Mouse (Mus musculus): ENCODE data around the gene Cpsf4. TPM values are rescaled to one million over a fixed set of nuclear protein-coding genes. Genes with fewer than 3 reads are reported as not detected.
"Not testable (repeated sequence)": the region's sequence is repeated elsewhere in the genome, so short reads cannot be mapped to it uniquely, and the experiment has no call there.

Gene Cpsf4
- polyA plus RNA-seq, 1 experiment from 2014 or later: 27.3 TPM

- Histone ChIP-seq H3K4me2 (replicated peaks; ENCODE audit: low read depth, low read length) (no peak overlapping the region), H3K4me1 (replicated peaks; ENCODE audit: control insufficient read depth, insufficient read depth, low read length) (peaks cover 4% of the 10 kb centered on the region), H3K27me3 (ENCODE audit: control insufficient read depth, insufficient read depth, low read length) (no peaks in the 10 kb centered on the region), H3K27ac (ENCODE audit: low read depth, low read length) (no peak overlapping the region), H3K9me3 (ENCODE audit: control insufficient read depth, low read length) (no peaks in the 10 kb centered on the region), H3K36me3 (ENCODE audit: control insufficient read depth, insufficient read depth, low read length) (0 out of 2 replicates have a peak, but pooled peaks cover 5% of the 10 kb centered on the region), H3K4me3 (ENCODE audit: low read depth, low read length) (no peak overlapping the region), H3K9ac (ENCODE audit: low read depth, low read length) (no peak overlapping the region)
- ATAC-seq (ENCODE audit: low FRiP score) (no peak), DNase-seq (ENCODE audit: low spot score) (no peak)
- WGBS: 86% methylated on average over 5 of the region's 6 CpGs
Observed at GRCm38 (mm10) chr5:145207954-145208353, 40.9 kb downstream of the Cpsf4 start.

- not testable (repeated sequence) for DNase-seq (ENCODE audit: low spot score); H3K4me2 ChIP-seq (replicated peaks; ENCODE audit: low read depth, low read length); H3K9ac ChIP-seq (ENCODE audit: low read depth, low read length); H3K9me3 ChIP-seq (ENCODE audit: control insufficient read depth, low read length); H3K4me1 ChIP-seq (replicated peaks; ENCODE audit: control insufficient read depth, insufficient read depth, low read length); ATAC-seq (ENCODE audit: low FRiP score); H3K36me3 ChIP-seq (ENCODE audit: control insufficient read depth, insufficient read depth, low read length); H3K4me3 ChIP-seq (ENCODE audit: low read depth, low read length); H3K27ac ChIP-seq (ENCODE audit: low read depth, low read length); H3K27me3 ChIP-seq (ENCODE audit: control insufficient read depth, insufficient read depth, low read length)
- WGBS: 46% methylated on average over 11 of the region's 11 CpGs
Observed at GRCm38 (mm10) chr5:145208391-145208790, 41.4 kb downstream of the Cpsf4 start.

- H3K36me3 ChIP-seq (ENCODE audit: control insufficient read depth, insufficient read depth, low read length): 0 out of 2 replicates have a peak, but pooled peaks cover 5% of the 10 kb centered on the region
- H3K27me3 ChIP-seq (ENCODE audit: control insufficient read depth, insufficient read depth, low read length): no peaks in the 10 kb centered on the region
- H3K9ac ChIP-seq (ENCODE audit: low read depth, low read length): no peak overlapping the region
- DNase-seq (ENCODE audit: low spot score) (no peak), ATAC-seq (ENCODE audit: low FRiP score) (no peak)
- no peak overlapping the region for H3K27ac ChIP-seq (ENCODE audit: low read depth, low read length)
- no peak overlapping the region for H3K4me2 ChIP-seq (replicated peaks; ENCODE audit: low read depth, low read length)
- no peaks in the 10 kb centered on the region for H3K9me3 ChIP-seq (ENCODE audit: control insufficient read depth, low read length)
- no peaks in the 10 kb centered on the region for H3K4me1 ChIP-seq (replicated peaks; ENCODE audit: control insufficient read depth, insufficient read depth, low read length)
- WGBS: 91% methylated on average over 4 of the region's 4 CpGs
- H3K4me3 ChIP-seq (ENCODE audit: low read depth, low read length): no peak overlapping the region
Observed at GRCm38 (mm10) chr5:145211340-145211739, 44.3 kb downstream of the Cpsf4 start.

- no peak overlapping the region for H3K27ac ChIP-seq (ENCODE audit: low read depth, low read length)
- no peak overlapping the region for H3K9ac ChIP-seq (ENCODE audit: low read depth, low read length)
- H3K27me3 ChIP-seq (ENCODE audit: control insufficient read depth, insufficient read depth, low read length): no peaks in the 10 kb centered on the region
- WGBS: 93% methylated on average over 4 of the region's 4 CpGs
- no peak overlapping the region for H3K4me2 ChIP-seq (replicated peaks; ENCODE audit: low read depth, low read length)
- H3K36me3 ChIP-seq (ENCODE audit: control insufficient read depth, insufficient read depth, low read length): 0 out of 2 replicates have a peak, but pooled peaks cover 5% of the 10 kb centered on the region
- DNase-seq (ENCODE audit: low spot score): no peak
- H3K4me1 ChIP-seq (replicated peaks; ENCODE audit: control insufficient read depth, insufficient read depth, low read length): no peaks in the 10 kb centered on the region
- H3K9me3 ChIP-seq (ENCODE audit: control insufficient read depth, low read length): no peaks in the 10 kb centered on the region
- ATAC-seq (ENCODE audit: low FRiP score): no peak
- no peak overlapping the region for H3K4me3 ChIP-seq (ENCODE audit: low read depth, low read length)
Observed at GRCm38 (mm10) chr5:145212216-145212615, 45.2 kb downstream of the Cpsf4 start.

GRCm38 (mm10) chr5:145213505-145213904, 46.5 kb downstream of the Cpsf4 start:
- 0 out of 2 replicates have a peak, but pooled peaks cover 8% of the 10 kb centered on the region for H3K36me3 ChIP-seq (ENCODE audit: control insufficient read depth, insufficient read depth, low read length)
- 95% methylated on average over 3 of the region's 3 CpGs for WGBS
- no peaks in the 10 kb centered on the region for H3K27me3 ChIP-seq (ENCODE audit: control insufficient read depth, insufficient read depth, low read length)
- no peaks in the 10 kb centered on the region for H3K9me3 ChIP-seq (ENCODE audit: control insufficient read depth, low read length)
- H3K4me1 ChIP-seq (replicated peaks; ENCODE audit: control insufficient read depth, insufficient read depth, low read length): no peaks in the 10 kb centered on the region
- no peak overlapping the region for H3K4me2 ChIP-seq (replicated peaks; ENCODE audit: low read depth, low read length)
- ATAC-seq (ENCODE audit: low FRiP score) (no peak), DNase-seq (ENCODE audit: low spot score) (no peak)
- no peak overlapping the region for H3K27ac ChIP-seq (ENCODE audit: low read depth, low read length)
- no peak overlapping the region for H3K4me3 ChIP-seq (ENCODE audit: low read depth, low read length)
- no peak overlapping the region for H3K9ac ChIP-seq (ENCODE audit: low read depth, low read length)

- Histone ChIP-seq H3K4me1 (replicated peaks; ENCODE audit: control insufficient read depth, insufficient read depth, low read length) (no peaks in the 10 kb centered on the region), H3K9me3 (ENCODE audit: control insufficient read depth, low read length) (no peaks in the 10 kb centered on the region), H3K36me3 (ENCODE audit: control insufficient read depth, insufficient read depth, low read length) (0 out of 2 replicates have a peak, but pooled peaks cover 9% of the 10 kb centered on the region), H3K9ac (ENCODE audit: low read depth, low read length) (no peak overlapping the region), H3K4me2 (replicated peaks; ENCODE audit: low read depth, low read length) (no peak overlapping the region), H3K27ac (ENCODE audit: low read depth, low read length) (no peak overlapping the region), H3K4me3 (ENCODE audit: low read depth, low read length) (no peak overlapping the region), H3K27me3 (ENCODE audit: control insufficient read depth, insufficient read depth, low read length) (no peaks in the 10 kb centered on the region)
- no peak; the same call in 1 of the 2 replicates for ATAC-seq (ENCODE audit: low FRiP score)
- 65% methylated on average over 4 of the region's 4 CpGs for WGBS
- DNase-seq (ENCODE audit: low spot score): no peak
Observed at GRCm38 (mm10) chr5:145214679-145215078, 47.7 kb downstream of the Cpsf4 start.

GRCm38 (mm10) chr5:145217746-145218145, 50.7 kb downstream of the Cpsf4 start:
- WGBS: 96% methylated on average over 6 of the region's 6 CpGs
- H3K36me3 ChIP-seq (ENCODE audit: control insufficient read depth, insufficient read depth, low read length): peaks cover 13% of the 10 kb centered on the region; the same call in 1 of the 2 replicates
- no peak overlapping the region for H3K4me3 ChIP-seq (ENCODE audit: low read depth, low read length)
- no peak overlapping the region for H3K4me2 ChIP-seq (replicated peaks; ENCODE audit: low read depth, low read length)
- no peak overlapping the region for H3K9ac ChIP-seq (ENCODE audit: low read depth, low read length)
- DNase-seq (ENCODE audit: low spot score) (no peak), ATAC-seq (ENCODE audit: low FRiP score) (no peak)
- no peaks in the 10 kb centered on the region for H3K9me3 ChIP-seq (ENCODE audit: control insufficient read depth, low read length)
- H3K4me1 ChIP-seq (replicated peaks; ENCODE audit: control insufficient read depth, insufficient read depth, low read length): no peaks in the 10 kb centered on the region
- no peak overlapping the region for H3K27ac ChIP-seq (ENCODE audit: low read depth, low read length)
- H3K27me3 ChIP-seq (ENCODE audit: control insufficient read depth, insufficient read depth, low read length): no peaks in the 10 kb centered on the region

- H3K9ac ChIP-seq (ENCODE audit: low read depth, low read length): no peak overlapping the region
- 94% methylated on average over 21 of the region's 21 CpGs for WGBS
- ATAC-seq (ENCODE audit: low FRiP score) (no peak), DNase-seq (ENCODE audit: low spot score) (no peak)
- no peak overlapping the region for H3K27ac ChIP-seq (ENCODE audit: low read depth, low read length)
- H3K4me2 ChIP-seq (replicated peaks; ENCODE audit: low read depth, low read length): no peak overlapping the region
- H3K4me1 ChIP-seq (replicated peaks; ENCODE audit: control insufficient read depth, insufficient read depth, low read length): no peaks in the 10 kb centered on the region
- no peaks in the 10 kb centered on the region for H3K27me3 ChIP-seq (ENCODE audit: control insufficient read depth, insufficient read depth, low read length)
- no peak overlapping the region for H3K4me3 ChIP-seq (ENCODE audit: low read depth, low read length)
- H3K36me3 ChIP-seq (ENCODE audit: control insufficient read depth, insufficient read depth, low read length): peaks cover 13% of the 10 kb centered on the region; the same call in 1 of the 2 replicates
- no peaks in the 10 kb centered on the region for H3K9me3 ChIP-seq (ENCODE audit: control insufficient read depth, low read length)
Observed at GRCm38 (mm10) chr5:145218206-145218605, 51.2 kb downstream of the Cpsf4 start.

GRCm38 (mm10) chr5:145218671-145219070, 51.7 kb downstream of the Cpsf4 start:
- Histone ChIP-seq H3K4me1 (replicated peaks; ENCODE audit: control insufficient read depth, insufficient read depth, low read length) (no peaks in the 10 kb centered on the region), H3K27me3 (ENCODE audit: control insufficient read depth, insufficient read depth, low read length) (no peaks in the 10 kb centered on the region), H3K4me2 (replicated peaks; ENCODE audit: low read depth, low read length) (no peak overlapping the region), H3K36me3 (ENCODE audit: control insufficient read depth, insufficient read depth, low read length) (peaks cover 13% of the 10 kb centered on the region; the same call in 1 of the 2 replicates), H3K4me3 (ENCODE audit: low read depth, low read length) (no peak overlapping the region), H3K9ac (ENCODE audit: low read depth, low read length) (no peak overlapping the region), H3K9me3 (ENCODE audit: control insufficient read depth, low read length) (no peaks in the 10 kb centered on the region), H3K27ac (ENCODE audit: low read depth, low read length) (no peak overlapping the region)
- ATAC-seq (ENCODE audit: low FRiP score) (no peak), DNase-seq (ENCODE audit: low spot score) (no peak)
- 94% methylated on average over 20 of the region's 20 CpGs for WGBS

Measured in hindbrain, embryonic 11.5 days (tissue).